ENCODE assay signal across 23 mouse cellular contexts in the genomic region with DNA sequence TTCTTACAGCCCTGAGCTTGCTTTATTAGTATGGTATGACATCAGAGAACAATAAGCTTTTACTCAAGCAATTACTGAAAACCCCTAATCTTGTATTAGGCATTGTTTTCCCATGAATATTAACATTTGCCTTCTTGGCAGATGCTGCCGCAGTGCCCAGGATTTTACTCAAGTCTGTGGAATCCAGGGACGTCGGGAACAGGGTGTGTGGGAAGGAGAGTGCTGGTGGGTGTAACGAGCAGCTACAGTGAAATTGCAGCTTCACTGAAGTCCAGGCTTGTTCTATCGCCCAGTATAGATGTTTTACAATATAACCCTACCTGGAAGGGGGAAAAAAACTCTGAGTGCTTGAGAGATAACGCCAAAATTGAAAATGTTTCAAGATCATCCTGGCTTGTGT. TPM values are rescaled to one million over a fixed set of nuclear protein-coding genes. Genes with fewer than 3 reads are reported as not detected.
DNase-seq lines count a peak whose midpoint lies in the region; ATAC-seq lines count a peak whose summit lies in the region.
"Had no signal": no experiment of that assay in that cellular context is flagged by ENCODE, and none has a peak within 500 bp of the region (broad histone marks: within the 10 kb centered on the region; RNA-seq: fewer than 3 reads in every experiment).

No protein-coding gene starts in this region.

- DNase-seq in frontal cortex, adult 2 months (ENCODE audit: extremely low spot score in 1 of 2, low spot score in 1 of 2) = peak; percentile 33 to 67
- DNase-seq in frontal cortex, postnatal 25 days (ENCODE audit: low spot score in 2 of 2) = no peak
- DNase-seq in right cerebral cortex, adult 18-20 months = peak; percentile 68
- no peak for DNase-seq in right cerebral cortex, postnatal 4 days
- peak; percentile 32 to 60 for DNase-seq in left cerebral cortex, adult 9 months (ENCODE audit: low spot score in 2 of 2)
- DNase-seq in kidney, postnatal 10 days = no peak
- DNase-seq: cerebellum, adult 9-10 months; heart, postnatal 10 days; kidney, adult 11 months; kidney, postnatal 14 days; spleen, adult 18-20 months; thymus, postnatal 36 days had no signal

- no peak for ATAC-seq in megakaryocyte progenitor cell, adult 5-6 weeks (replicated peaks; ENCODE audit: poor library complexity)
- ATAC-seq: midbrain, embryonic 13.5 days had no signal

RNA-seq across cellular contexts. Expression of a gene that starts 32.0 kb away (rescaled TPM):
- polyA plus RNA-seq in frontal cortex, adult 2 months (2012; rRNA removed) = 0.25 and 1.1 TPM in 2 replicates
- not detected in 2 replicates for total RNA-seq in megakaryocyte progenitor cell, adult 5-6 weeks (2015)
- not detected in 2 replicates for total RNA-seq in megakaryocyte progenitor cell, adult 5-6 weeks (2017)
- total RNA-seq: common myeloid progenitor, adult 5-6 weeks; granulocyte monocyte progenitor cell, adult 5-6 weeks; MEL had no signal
- polyA plus RNA-seq: embryonic facial prominence, embryonic 10.5 days; forebrain, embryonic 11.5 days; heart, embryonic 11.5 days; hindbrain, embryonic 11.5 days; liver, embryonic 15.5 days; myocyte had no signal

Comparison
In these comparisons a context has a peak if more than half of its experiments do, and no peak if none do; other contexts are left out.
1. DNase-seq: peak in frontal cortex, adult 2 months (2 of 2), right cerebral cortex, adult 18-20 months (single experiment) and left cerebral cortex, adult 9 months (2 of 2); none in frontal cortex, postnatal 25 days (0 of 2), right cerebral cortex, postnatal 4 days (single experiment) and kidney, postnatal 10 days (single experiment).